Mouse (Mus musculus) embryonic fibroblast, embryonic 13.5 days (primary cell): ENCODE measurements around the gene Itgae. TPM values are rescaled to one million over a fixed set of nuclear protein-coding genes. Genes with fewer than 3 reads are reported as not detected.

Source experiments
- H3K27ac ChIP-seq: 2 replicates; pipeline ENCODE4 v1.5.1; 2012; ENCODE audit warnings: low read length, control low read depth, inconsistent platforms; ENCODE audit not compliant: insufficient read depth
- H3K4me1 ChIP-seq: 2 replicates; pipeline ENCODE4 v1.6.1; 2011; ENCODE audit warnings: low read length; ENCODE audit not compliant: control insufficient read depth, insufficient read depth
- H3K4me3 ChIP-seq: 2 replicates; pipeline ENCODE4 v1.5.1; 2011; ENCODE audit warnings: mild to moderate bottlenecking, control low read depth, low read length; ENCODE audit not compliant: insufficient read depth
- CTCF ChIP-seq: IDR thresholded peaks from 2 replicates; pipeline ENCODE4 v1.5.1; 2011; ENCODE audit warnings: mild to moderate bottlenecking, control low read depth, low read length, moderate library complexity, borderline replicate concordance; ENCODE audit not compliant: insufficient read depth
- POLR2A ChIP-seq: IDR thresholded peaks from 2 replicates; pipeline ENCODE4 v1.6.1; 2011; ENCODE audit warnings: low read depth, mild to moderate bottlenecking, control low read depth, low read length, moderate library complexity
- polyA plus RNA-seq: library from polyadenylated mRNA; stranded (reverse); fragments of >200 nt; gene quantifications from 2 replicates; pipeline ENCODE4 v1.2.4, GENCODE M21; 2011; ENCODE audit warnings: low read depth; ENCODE audit not compliant: missing spikeins, insufficient read length

The Itgae gene
- polyA plus RNA-seq, 1 experiment = not detected

DNA sequence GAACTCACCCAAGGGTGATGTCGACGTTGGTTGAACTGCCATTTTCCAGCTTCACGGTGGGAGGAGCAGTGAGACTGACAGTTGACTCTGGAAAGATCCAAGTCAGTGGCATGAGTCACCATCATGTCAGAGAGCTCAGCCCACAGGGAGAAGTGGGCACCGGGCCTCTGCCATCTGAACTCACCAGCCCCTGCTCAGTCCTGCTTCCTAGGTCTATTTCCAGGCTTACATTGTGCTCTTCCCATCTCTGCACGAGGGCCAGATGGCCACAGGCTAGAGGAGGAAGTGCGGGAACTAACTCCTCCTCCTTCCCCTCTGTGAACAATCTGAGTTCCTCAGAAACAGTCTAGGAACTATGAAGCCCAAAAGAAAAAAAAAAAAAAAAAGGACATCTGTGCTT, 102.7 kb downstream of the Itgae start:
- TF ChIP-seq POLR2A = no peak
- TF ChIP-seq CTCF = no peak
- Histone ChIP-seq H3K27ac (no peak overlapping the region), H3K4me3 (no peak overlapping the region), H3K4me1 (peaks cover 2% of the 10 kb centered on the region; the same call in 1 of the 2 replicates)

DNA sequence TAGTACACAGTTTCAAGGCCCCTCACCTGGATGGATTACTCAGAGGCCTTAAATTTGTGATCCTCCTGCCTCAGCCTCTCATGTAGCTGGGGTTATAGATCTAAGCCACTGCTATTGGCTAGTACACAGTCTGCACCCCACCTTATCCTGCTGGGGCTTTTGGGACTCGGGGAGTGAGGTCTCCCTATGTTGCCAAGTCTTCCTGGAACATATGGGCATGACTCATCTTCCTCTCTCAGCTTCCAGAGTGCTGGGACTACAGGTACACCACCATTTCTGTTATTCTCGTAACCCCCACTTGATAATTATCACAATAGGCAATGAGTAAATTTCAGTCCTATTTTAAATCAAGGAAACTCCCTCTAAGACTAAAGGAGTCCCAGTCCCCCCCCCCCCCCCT, 104.1 kb downstream of the Itgae start:
- TF ChIP-seq CTCF = no peak
- TF ChIP-seq POLR2A = no peak
- H3K27ac ChIP-seq = no peak overlapping the region

More for the DNA sequence above, 104.1 kb downstream of the Itgae start:
- H3K4me1 ChIP-seq = peaks cover 2% of the 10 kb centered on the region; the same call in 1 of the 2 replicates
- H3K4me3 ChIP-seq = no peak overlapping the region

Other genes with a start within 250 kb of the Itgae start
- gene Atp2a3, start 129.4 kb upstream of the Itgae start, polyA plus RNA-seq = 0.30 TPM in 1 of 2 replicates, not detected in the other
- gene P2rx1, start 91.5 kb upstream of the Itgae start, polyA plus RNA-seq = not detected in 2 replicates
- 4.2 and 6.7 TPM in 2 replicates for gene Camkk1, start 71.6 kb upstream of the Itgae start, polyA plus RNA-seq
- 10.2 and 11.1 TPM in 2 replicates for gene Ncbp3, start 42.8 kb upstream of the Itgae start, polyA plus RNA-seq
- 5.6 and 6.4 TPM in 2 replicates for gene Haspin, start 47.7 kb downstream of the Itgae start, polyA plus RNA-seq
- 4.2 and 4.5 TPM in 2 replicates for gene P2rx5, start 69.8 kb downstream of the Itgae start, polyA plus RNA-seq
- 37.9 and 40.7 TPM in 2 replicates for gene Emc6, start 86.5 kb downstream of the Itgae start, polyA plus RNA-seq
- 129 and 131 TPM in 2 replicates for gene Tax1bp3, start 86.5 kb downstream of the Itgae start, polyA plus RNA-seq
- 17.9 and 22.1 TPM in 2 replicates for gene Ctns, start 108.5 kb downstream of the Itgae start, polyA plus RNA-seq
- 2.2 and 2.4 TPM in 2 replicates for gene Shpk, start 108.9 kb downstream of the Itgae start, polyA plus RNA-seq
- not detected in 2 replicates for gene Trpv1, start 143.7 kb downstream of the Itgae start, polyA plus RNA-seq
- gene Trpv3, start 176.8 kb downstream of the Itgae start, polyA plus RNA-seq = not detected in 2 replicates
- gene Aspa, start 239.0 kb downstream of the Itgae start, polyA plus RNA-seq = 0.30 and 0.53 TPM in 2 replicates
- not detected in 2 replicates for gene Gm49340, start 239.2 kb downstream of the Itgae start, polyA plus RNA-seq
- gene Spata22, start 239.2 kb downstream of the Itgae start, polyA plus RNA-seq = not detected in 2 replicates